Mouse (Mus musculus): ENCODE measurements around the gene Itpk1. TPM values are rescaled to one million over a fixed set of nuclear protein-coding genes. Genes with fewer than 3 reads are reported as not detected.
"Not testable (repeated sequence)": the region's sequence is repeated elsewhere in the genome, so short reads cannot be mapped to it uniquely, and the experiment has no call there.

The Itpk1 gene
- polyA plus RNA-seq, 1 experiment from 2014 or later = 8.9 TPM

DNA sequence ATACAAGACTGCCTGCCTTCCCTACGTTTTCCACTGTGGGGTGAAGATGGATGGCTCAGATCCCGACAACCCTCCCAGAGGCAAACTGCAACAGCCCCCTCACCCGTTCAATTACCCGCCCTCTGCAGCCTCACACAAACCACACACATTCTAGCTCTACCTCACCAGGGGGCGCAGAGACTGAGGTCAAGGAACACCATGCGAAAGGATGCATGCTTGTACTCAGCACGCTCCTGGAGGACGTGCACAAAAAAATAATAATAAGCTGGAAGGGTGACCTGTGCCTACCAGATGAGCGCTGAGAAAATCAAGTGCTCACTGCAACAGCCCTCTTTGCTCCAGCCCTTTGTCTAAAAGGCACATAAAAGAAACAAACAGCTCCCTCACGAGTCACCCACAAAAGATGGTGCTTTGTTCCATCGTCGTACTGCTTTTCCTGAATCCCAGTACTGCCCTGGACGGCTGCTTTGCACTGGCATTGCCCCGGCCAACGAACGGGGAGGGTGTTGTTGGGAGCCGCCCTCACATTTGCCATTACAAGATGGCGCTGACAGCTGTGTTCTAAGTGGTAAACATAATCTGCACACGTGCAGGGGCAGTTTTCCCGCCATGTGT lies 70.2 kb downstream of the Itpk1 start:
- H3K4me1 ChIP-seq (replicated peaks) = peaks cover 5% of the 10 kb centered on the region
- 76% methylated on average over 19 of the region's 20 CpGs for WGBS
- ATAC-seq (ENCODE audit: insufficient number of reproducible peaks, insufficient read depth, low FRiP score, low TSS enrichment, low read depth) = no peak

DNA sequence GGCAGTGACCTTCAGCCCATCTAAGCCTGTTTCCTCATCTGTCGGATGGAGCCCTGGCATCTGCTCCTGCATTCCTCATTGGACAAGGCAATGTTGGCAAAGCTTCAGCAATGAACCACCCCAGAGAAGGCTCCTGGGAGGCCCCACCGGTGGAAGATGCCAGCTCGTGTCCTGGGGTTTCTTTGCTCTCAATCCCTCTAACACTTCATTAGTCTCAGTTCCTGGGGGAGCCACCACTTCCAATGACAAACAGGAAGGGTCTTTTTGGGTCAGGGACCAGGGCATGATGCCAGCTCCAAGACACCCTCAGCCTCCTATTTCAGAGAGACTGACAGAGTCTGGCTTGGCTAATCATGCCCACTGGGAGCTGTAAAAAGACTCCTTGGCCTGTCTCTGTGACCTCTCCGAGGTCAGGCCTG lies 71.6 kb downstream of the Itpk1 start:
- Histone ChIP-seq H3K27me3 (no peaks in the 10 kb centered on the region), H3K4me1 (replicated peaks) (no peaks in the 10 kb centered on the region; the same call in 1 of the 2 replicates), H3K9me3 (no peaks in the 10 kb centered on the region), H3K27ac (no peak overlapping the region), H3K36me3 (no peaks in the 10 kb centered on the region), H3K9ac (replicated peaks) (no peak overlapping the region), H3K4me3 (replicated peaks) (no peak overlapping the region), H3K4me2 (no peak overlapping the region)
- ATAC-seq (ENCODE audit: insufficient number of reproducible peaks, insufficient read depth, low FRiP score, low TSS enrichment, low read depth) = no peak
- WGBS = 53% methylated on average over 4 of the region's 4 CpGs

More for the DNA sequence above, 70.2 kb downstream of the Itpk1 start:
- Histone ChIP-seq H3K27ac (no peak overlapping the region), H3K36me3 (no peaks in the 10 kb centered on the region), H3K27me3 (no peaks in the 10 kb centered on the region), H3K9ac (replicated peaks) (no peak overlapping the region), H3K4me2 (no peak overlapping the region), H3K9me3 (no peaks in the 10 kb centered on the region), H3K4me3 (replicated peaks) (no peak overlapping the region)

DNA sequence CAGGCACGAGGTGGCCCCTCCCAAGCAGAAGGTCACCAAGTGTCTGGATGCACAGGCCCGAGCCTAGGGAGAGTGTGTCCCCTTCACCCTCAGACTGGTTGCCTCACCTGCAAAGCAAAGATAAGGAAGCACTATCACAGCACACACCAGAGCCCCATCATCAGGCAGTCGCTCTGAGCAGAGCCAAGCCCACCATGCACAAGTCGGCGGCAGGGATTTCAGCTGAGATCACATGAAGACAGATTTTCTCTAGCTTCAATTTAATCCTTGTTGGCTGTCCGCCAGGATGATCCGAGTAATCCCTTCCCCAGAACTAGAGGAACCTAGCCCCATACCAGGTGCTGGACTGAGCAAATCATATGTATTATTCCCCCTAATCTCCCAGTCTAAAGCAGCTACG lies 73.0 kb downstream of the Itpk1 start:
- no peaks in the 10 kb centered on the region for H3K9me3 ChIP-seq
- no peak overlapping the region for H3K9ac ChIP-seq (replicated peaks)
- WGBS = 74% methylated on average over 8 of the region's 8 CpGs
- H3K4me1 ChIP-seq (replicated peaks) = no peaks in the 10 kb centered on the region; the same call in none of the 2 replicates
- H3K27me3 ChIP-seq = no peaks in the 10 kb centered on the region
- no peaks in the 10 kb centered on the region for H3K36me3 ChIP-seq
- no peak for ATAC-seq (ENCODE audit: insufficient number of reproducible peaks, insufficient read depth, low FRiP score, low TSS enrichment, low read depth)
- H3K27ac ChIP-seq = no peak overlapping the region
- H3K4me3 ChIP-seq (replicated peaks) = no peak overlapping the region
- no peak overlapping the region for H3K4me2 ChIP-seq

DNA sequence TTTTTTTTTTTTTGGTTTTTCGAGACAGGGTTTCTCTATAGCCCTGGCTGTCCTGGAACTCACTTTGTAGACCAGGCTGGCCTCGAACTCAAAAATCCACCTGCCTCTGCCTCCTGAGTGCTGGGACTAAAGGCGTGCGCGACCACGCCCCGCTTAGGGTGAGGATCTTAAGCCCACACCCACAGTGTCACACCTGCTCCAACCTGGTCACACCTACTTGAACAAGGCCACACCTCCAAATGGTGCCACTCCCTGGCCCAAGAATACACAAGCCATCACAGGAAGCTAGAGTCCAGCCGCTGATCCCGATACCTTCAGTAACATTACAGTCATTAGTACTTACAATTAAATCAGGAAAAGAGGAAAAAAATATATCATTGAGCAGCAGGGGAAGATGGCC lies 74.3 kb downstream of the Itpk1 start:
- WGBS = 97% methylated on average over 9 of the region's 9 CpGs
- H3K4me2 ChIP-seq, H3K36me3 ChIP-seq: not testable (repeated sequence)

DNA sequence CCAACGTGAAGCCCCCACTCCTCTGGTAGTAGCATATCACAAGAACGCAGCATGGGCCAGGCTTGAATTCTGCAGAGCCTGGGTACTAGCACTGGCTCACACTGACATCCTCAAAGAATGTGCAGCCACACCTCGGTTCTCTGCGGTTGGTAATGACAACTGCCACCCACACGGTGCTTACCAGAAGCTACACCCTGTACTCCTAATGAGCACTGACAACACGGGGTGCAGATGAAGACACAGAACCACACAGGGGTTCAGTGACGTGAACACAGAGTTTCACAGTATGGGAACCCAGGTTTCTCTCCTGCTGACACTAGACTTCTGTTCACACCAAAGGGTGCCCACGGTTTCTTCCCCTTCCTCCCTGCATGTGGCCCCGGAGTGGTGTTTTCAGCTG lies 76.5 kb downstream of the Itpk1 start:
- Histone ChIP-seq H3K9ac (replicated peaks) (no peak overlapping the region), H3K27me3 (no peaks in the 10 kb centered on the region), H3K4me2 (no peak overlapping the region), H3K27ac (no peak overlapping the region), H3K4me1 (replicated peaks) (no peaks in the 10 kb centered on the region; the same call in none of the 2 replicates), H3K36me3 (no peaks in the 10 kb centered on the region), H3K4me3 (replicated peaks) (no peak overlapping the region), H3K9me3 (no peaks in the 10 kb centered on the region)
- 51% methylated on average over 9 of the region's 9 CpGs for WGBS
- no peak for ATAC-seq (ENCODE audit: insufficient number of reproducible peaks, insufficient read depth, low FRiP score, low TSS enrichment, low read depth)

More for the DNA sequence above, 74.3 kb downstream of the Itpk1 start:
- not testable (repeated sequence) for H3K4me3 ChIP-seq (replicated peaks); H3K9me3 ChIP-seq; H3K27me3 ChIP-seq; H3K4me1 ChIP-seq (replicated peaks); ATAC-seq (ENCODE audit: insufficient number of reproducible peaks, insufficient read depth, low FRiP score, low TSS enrichment, low read depth); H3K9ac ChIP-seq (replicated peaks); H3K27ac ChIP-seq

DNA sequence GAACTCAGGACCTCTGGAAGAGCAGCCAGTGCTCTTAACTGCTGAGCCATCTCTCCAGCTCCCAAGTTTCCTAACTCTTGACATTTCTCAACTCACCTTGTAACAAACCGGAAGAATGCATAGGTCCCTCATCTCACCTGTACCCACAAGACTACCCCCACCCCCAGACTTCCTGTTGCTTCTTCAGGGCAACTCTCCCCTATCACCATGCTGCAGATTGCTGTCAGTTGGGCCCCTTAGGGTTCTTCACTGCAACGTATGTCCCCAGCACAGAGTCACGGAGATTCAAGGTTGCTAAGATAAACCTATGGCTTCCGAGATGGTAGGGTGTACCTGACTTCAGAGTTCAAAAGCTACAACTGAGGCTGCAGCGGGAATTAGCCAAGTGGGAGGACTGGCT lies 77.2 kb downstream of the Itpk1 start:
- H3K4me1 ChIP-seq (replicated peaks) = peaks cover 1% of the 10 kb centered on the region; the same call in 1 of the 2 replicates
- WGBS = 91% methylated on average over 5 of the region's 5 CpGs
- no peak overlapping the region for H3K4me3 ChIP-seq (replicated peaks)
- no peaks in the 10 kb centered on the region for H3K9me3 ChIP-seq
- no peak overlapping the region for H3K9ac ChIP-seq (replicated peaks)
- H3K27ac ChIP-seq = no peak overlapping the region
- no peaks in the 10 kb centered on the region for H3K27me3 ChIP-seq
- no peak for ATAC-seq (ENCODE audit: insufficient number of reproducible peaks, insufficient read depth, low FRiP score, low TSS enrichment, low read depth)
- no peak overlapping the region for H3K4me2 ChIP-seq
- H3K36me3 ChIP-seq = no peaks in the 10 kb centered on the region

DNA sequence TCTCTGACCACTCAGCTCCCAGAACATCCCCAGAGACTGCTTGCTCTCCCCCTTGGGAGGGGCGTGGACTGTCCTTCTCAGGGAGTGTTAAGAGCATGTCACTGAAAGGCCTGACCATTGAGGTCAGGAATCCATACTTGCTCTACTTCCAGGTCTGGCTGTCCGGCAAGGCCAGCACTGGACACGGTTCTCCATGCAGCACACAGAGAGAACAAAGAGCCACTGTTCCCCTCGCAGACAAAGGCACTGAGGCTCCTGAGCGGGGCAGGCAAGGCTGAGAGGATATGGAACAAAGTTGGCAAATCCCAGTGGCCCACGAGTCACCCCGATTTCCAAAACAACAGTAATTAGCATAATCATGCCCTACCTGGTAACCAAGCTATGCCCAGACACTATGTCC lies 77.9 kb downstream of the Itpk1 start:
- ATAC-seq (ENCODE audit: insufficient number of reproducible peaks, insufficient read depth, low FRiP score, low TSS enrichment, low read depth) = no peak
- Histone ChIP-seq H3K27me3 (no peaks in the 10 kb centered on the region), H3K4me1 (replicated peaks) (peaks cover 3% of the 10 kb centered on the region; the same call in 1 of the 2 replicates), H3K9me3 (no peaks in the 10 kb centered on the region), H3K4me3 (replicated peaks) (no peak overlapping the region), H3K9ac (replicated peaks) (no peak overlapping the region), H3K36me3 (no peaks in the 10 kb centered on the region), H3K27ac (no peak overlapping the region), H3K4me2 (no peak overlapping the region)
- 77% methylated on average over 7 of the region's 7 CpGs for WGBS

DNA sequence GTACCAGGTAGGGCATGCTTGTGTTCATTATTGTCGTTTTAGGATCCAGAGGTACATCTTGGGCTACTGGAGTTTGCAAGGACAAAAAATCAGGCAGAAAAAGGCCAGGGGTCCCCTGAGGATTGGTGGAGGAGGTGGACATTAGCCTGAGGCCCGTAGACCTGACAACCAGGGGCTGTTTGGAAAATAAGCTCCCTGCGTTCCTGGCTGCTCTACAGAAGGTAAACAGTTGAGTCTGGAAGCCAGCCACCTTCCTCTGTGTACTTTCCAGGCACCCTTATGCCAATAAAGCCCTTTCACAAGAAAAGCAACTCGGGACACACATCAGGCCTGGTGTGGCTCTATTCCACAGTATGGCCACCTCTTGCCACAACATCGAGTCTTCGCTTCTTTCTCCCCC lies 79.0 kb downstream of the Itpk1 start:
- Histone ChIP-seq H3K36me3 (no peaks in the 10 kb centered on the region), H3K27me3 (no peaks in the 10 kb centered on the region), H3K27ac (no peak overlapping the region), H3K4me2 (no peak overlapping the region), H3K9me3 (no peaks in the 10 kb centered on the region), H3K4me1 (replicated peaks) (peaks cover 3% of the 10 kb centered on the region; the same call in 1 of the 2 replicates), H3K4me3 (replicated peaks) (no peak overlapping the region), H3K9ac (replicated peaks) (no peak overlapping the region)
- 73% methylated on average over 6 of the region's 6 CpGs for WGBS
- ATAC-seq (ENCODE audit: insufficient number of reproducible peaks, insufficient read depth, low FRiP score, low TSS enrichment, low read depth) = no peak

DNA sequence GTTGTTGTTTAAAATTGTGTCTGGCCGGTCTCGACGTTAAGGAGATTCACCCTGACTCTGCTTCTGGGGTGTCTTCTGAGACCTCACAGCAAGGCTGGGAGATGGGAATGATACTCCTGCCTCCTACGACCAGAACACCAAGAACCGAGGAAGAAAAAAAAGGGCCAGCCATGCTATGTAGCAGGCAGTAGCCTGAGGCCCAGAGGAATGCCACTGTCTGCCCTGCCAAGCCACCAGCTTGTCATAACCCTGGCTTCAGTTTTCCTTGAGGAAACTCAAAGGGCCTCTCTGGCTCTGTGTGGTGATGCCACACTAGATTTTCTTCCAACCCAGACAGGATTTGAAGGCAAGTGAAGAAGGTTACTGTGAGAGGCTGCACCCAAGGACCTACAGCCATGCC lies 79.6 kb downstream of the Itpk1 start:
- Histone ChIP-seq H3K9ac (replicated peaks) (no peak overlapping the region), H3K36me3 (no peaks in the 10 kb centered on the region), H3K9me3 (no peaks in the 10 kb centered on the region), H3K4me2 (no peak overlapping the region), H3K4me3 (replicated peaks) (no peak overlapping the region), H3K27ac (no peak overlapping the region), H3K4me1 (replicated peaks) (peaks cover 3% of the 10 kb centered on the region; the same call in 1 of the 2 replicates), H3K27me3 (no peaks in the 10 kb centered on the region)
- WGBS = 69% methylated on average over 5 of the region's 5 CpGs
- ATAC-seq (ENCODE audit: insufficient number of reproducible peaks, insufficient read depth, low FRiP score, low TSS enrichment, low read depth) = no peak

DNA sequence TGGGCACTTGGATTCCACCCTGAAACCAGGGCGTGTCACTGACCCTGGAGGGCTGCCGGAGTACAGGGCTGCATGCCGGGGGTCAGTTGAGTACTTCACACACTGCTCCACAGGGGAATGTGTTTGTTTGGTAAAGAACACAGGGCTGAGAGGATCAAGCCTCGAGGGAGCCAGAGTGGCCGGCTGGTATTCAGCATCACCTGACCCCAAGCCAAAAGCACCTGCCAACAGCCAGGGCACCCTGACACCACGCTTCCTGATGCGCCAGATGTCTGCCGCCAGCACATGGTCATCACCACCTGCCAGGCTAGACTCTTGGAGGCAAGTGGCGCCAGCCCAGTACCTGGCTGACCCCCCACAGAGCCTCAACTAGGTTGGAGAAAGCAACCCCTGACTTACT lies 80.9 kb downstream of the Itpk1 start:
- no peak for ATAC-seq (ENCODE audit: insufficient number of reproducible peaks, insufficient read depth, low FRiP score, low TSS enrichment, low read depth)
- WGBS = 79% methylated on average over 9 of the region's 9 CpGs
- no peak overlapping the region for H3K4me3 ChIP-seq (replicated peaks)
- H3K4me2 ChIP-seq = no peak overlapping the region
- H3K4me1 ChIP-seq (replicated peaks) = peaks cover 4% of the 10 kb centered on the region; the same call in 1 of the 2 replicates
- no peak overlapping the region for H3K9ac ChIP-seq (replicated peaks)
- H3K9me3 ChIP-seq = no peaks in the 10 kb centered on the region
- no peak overlapping the region for H3K27ac ChIP-seq
- no peaks in the 10 kb centered on the region for H3K27me3 ChIP-seq
- H3K36me3 ChIP-seq = no peaks in the 10 kb centered on the region

DNA sequence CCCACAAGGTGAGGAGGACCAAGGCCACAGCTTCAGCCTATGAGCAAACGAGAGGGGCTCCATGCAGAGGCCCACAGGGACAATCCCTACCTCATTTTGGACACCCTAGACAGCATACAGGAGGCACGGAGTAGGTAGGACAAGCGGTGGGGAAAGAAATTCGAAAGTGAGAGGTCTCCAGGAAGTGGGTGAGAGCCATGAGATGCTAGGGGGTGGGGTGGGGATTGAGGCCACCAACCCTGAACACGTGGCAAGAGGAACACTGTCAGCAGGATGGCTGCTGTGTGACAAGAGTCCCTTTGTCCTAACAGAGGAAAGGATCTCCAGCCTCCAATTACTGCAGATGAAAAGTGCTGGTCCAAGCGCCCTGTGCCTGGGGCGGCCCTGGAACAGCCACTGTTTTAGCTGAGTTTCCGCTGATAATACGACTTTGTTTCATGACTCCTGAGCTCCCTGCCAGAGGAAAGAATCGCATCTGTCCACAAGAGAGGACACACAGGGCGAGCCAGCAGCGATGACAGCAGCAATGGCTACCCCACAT lies 82.4 kb downstream of the Itpk1 start:
- Histone ChIP-seq H3K4me2 (no peak overlapping the region), H3K36me3 (no peaks in the 10 kb centered on the region), H3K27ac (no peak overlapping the region), H3K4me1 (replicated peaks) (peaks cover 18% of the 10 kb centered on the region), H3K9ac (replicated peaks) (no peak overlapping the region), H3K9me3 (no peaks in the 10 kb centered on the region), H3K27me3 (no peaks in the 10 kb centered on the region), H3K4me3 (replicated peaks) (no peak overlapping the region)
- no peak for ATAC-seq (ENCODE audit: insufficient number of reproducible peaks, insufficient read depth, low FRiP score, low TSS enrichment, low read depth)
- 78% methylated on average over 12 of the region's 12 CpGs for WGBS

DNA sequence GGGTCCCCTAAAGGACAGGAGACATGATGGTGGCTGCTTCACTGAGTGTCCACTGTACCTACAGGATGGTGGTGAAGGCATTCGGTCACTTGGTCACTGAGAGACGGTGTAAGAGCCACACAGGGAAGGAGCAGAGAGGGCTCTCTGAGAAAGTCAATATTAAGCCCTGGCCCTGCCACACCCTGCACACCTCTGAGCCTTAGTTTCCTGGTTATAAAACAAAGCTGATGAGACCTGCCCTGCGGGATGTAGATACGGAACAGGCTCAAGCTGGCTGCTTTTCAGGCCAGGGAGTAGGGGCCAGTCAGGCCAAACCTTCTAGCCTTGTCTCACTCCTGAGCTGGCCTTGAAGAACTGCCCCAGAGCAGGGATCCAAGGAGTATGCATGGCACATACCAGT lies 82.9 kb downstream of the Itpk1 start:
- H3K4me2 ChIP-seq = no peak overlapping the region
- no peak overlapping the region for H3K4me3 ChIP-seq (replicated peaks)
- H3K4me1 ChIP-seq (replicated peaks) = peaks cover 24% of the 10 kb centered on the region
- 87% methylated on average over 4 of the region's 4 CpGs for WGBS
- H3K9me3 ChIP-seq = no peaks in the 10 kb centered on the region
- no peak for ATAC-seq (ENCODE audit: insufficient number of reproducible peaks, insufficient read depth, low FRiP score, low TSS enrichment, low read depth)
- no peaks in the 10 kb centered on the region for H3K27me3 ChIP-seq
- H3K27ac ChIP-seq = no peak overlapping the region
- H3K36me3 ChIP-seq = no peaks in the 10 kb centered on the region
- no peak overlapping the region for H3K9ac ChIP-seq (replicated peaks)

Measured in limb, embryonic 12.5 days (tissue).